Mouse (Mus musculus): ENCODE results near the gene Letm1.

GRCm38 (mm10) chr5:33689852-33690645 lies 92.6 kb downstream of the Letm1 start:
- TF ChIP-seq CTCF (IDR thresholded peaks at IDR 0.05; ENCODE audit: extremely low read depth, insufficient read depth, insufficient read length, insufficient replicate concordance) (no peak), POLR2A (IDR thresholded peaks at IDR 0.05; ENCODE audit: low read depth, low read length) (no peak)

Measured in spleen, adult 2 months (tissue).